Mouse (Mus musculus) monocyte, adult 2 months (primary cell): ENCODE measurements around the gene Cdk17.

Source experiments
- DNase-seq, 2 experiments: peaks; one replicate each; pipeline ENCODE4 v3.0.0; 2022; ENCODE audit warnings: low spot score in 2 of 2, low read depth in 1 of 2

Gene Cdk17

DNA sequence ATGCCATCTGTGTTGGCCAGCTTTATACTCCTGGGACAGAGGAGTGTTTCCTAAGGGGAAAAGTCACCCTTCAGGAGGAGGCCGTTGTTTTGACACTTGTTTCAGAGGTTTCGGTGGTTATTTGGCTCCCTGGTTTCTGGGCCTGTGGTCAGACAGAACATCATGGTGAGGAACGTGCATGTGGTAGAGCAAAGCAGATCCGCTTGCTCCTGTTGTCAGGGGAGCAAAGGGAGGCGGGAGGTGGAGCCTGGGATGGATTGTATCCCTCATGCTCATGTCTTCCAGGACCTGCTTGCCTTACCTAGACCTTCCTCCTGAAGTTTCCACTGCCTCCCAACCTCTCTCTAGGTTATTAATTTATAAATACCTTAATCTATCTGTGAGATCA is 5.7 kb downstream of the Cdk17 start:
- DNase-seq, result no peak

DNA sequence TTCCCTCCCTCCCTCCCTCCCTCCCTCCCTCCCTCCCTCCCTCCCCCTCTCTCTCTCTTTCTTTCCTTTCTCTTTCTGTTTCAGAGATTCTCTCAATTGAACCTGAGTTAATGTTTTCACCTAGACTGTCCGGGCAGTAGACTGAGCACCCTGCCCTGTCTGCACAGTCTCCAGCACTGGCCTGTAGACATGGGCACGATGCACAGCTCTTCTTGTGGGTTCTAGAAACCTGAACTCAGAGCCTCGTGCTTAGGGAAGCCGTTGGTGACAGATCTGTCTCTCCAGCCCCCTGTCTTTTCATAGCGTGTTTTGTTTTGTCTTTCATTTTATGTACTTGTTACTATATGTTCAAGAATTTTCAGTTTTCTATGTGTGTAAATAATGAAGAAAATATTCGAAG is 6.6 kb downstream of the Cdk17 start:
- DNase-seq, result no peak

DNA sequence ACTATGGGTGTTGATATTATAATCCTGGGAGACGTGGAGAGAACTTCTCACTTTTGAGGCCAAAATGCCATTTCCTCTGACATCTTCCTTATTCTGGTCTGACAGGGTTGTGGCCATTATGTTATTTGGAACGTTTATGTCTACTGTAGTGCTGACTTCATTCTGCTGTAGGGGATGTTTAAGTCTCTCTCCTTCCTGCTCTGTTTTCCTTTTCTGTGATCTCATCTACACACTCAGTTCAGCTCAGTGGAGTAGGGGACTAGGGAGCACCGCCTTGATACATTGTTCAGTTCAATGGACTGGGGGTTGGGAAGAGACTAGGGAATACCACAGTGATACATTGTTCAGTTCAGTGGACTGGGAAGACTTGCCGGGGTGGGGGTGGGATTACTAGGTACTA is 7.4 kb downstream of the Cdk17 start:
- DNase-seq, result no peak

DNA sequence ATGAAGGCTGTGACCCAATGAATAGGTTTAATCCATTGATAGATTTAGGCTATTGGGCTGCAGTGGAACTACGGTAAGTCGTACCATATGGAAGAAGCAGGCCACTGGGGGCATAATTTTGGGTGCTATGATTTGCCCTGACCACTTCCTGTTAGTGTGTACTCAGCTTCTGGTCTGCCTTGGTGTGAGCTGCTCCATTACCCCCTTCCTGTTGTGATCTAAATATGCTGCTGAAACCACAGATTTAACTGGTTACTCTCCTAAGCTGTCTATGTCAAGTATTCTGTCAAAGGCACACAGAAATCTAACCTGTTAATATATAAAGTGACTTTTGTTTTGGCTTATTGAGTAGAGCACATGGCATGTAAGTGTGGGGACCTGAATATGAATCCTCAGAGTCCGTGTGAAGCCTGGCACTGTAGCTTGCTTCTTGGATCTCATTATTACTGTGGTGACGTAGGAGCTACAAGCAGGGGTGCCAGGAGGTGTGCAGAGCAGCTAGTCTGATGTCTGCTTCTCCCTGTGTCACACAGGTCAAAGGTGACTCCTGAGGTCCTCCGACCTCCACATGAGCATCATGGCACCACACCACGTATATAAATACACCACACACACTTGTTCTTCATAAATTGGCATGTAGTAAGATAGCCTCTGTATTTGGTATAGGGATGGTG is 10.6 kb downstream of the Cdk17 start:
- DNase-seq, result no peak

DNA sequence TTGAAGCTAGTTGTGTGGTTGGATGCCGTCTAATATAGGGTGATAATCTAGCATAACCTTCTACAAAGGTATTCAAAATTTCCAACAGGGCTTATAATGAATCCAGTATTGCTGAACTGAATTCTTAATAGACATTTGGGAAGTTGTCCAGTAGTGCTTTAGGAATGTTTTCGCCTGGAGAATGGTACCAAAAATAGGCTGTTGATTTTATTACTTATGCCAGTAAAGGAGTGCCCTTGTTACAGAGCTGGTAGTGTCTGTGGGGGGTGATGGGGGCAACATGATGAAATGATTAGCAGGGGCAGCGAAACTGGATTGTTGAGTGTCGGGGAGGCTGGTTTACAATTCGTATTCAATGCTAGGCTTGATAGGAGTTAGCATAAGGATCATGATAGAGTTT is 16.8 kb downstream of the Cdk17 start:
- DNase-seq, result no peak

DNA sequence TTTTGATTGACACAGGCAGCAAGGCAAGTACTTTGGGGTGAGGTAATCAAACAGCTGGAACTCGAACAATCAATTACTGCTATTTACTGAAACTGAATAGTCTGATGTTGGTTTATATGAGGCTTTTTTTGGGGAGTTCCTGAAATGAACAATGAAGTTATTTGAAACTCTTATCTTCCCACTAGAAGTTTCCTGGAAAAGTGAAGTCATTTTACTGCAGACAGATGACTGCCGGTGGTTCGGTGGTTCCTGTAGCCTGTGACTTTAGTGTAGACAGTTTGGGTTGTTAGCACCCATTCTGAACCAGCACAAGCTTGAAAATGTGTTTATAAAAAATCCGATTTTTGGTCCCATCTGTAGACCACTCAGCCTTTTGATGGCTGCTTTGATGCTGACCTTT is 17.2 kb downstream of the Cdk17 start:
- no peak for DNase-seq

DNA sequence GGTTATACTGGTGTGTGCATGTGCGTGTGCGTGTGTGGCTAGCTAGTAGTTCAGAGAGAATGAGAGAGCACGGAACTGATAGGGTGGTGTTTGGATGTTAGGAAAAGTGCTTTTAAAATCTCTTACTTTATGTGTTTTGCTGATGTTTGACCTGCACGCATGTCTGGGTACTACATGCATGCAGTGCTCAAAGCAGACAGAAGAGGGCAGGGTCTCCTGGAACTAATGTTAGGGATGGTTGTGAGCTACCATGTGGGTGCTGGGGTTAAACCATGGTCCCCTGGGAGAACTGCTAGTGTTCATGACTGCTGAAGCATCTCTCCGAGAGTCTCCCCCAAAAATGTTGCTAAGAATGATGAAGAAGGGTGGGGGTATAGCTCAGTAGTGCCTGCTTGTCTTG is 18.0 kb downstream of the Cdk17 start:
- DNase-seq, result no peak

DNA sequence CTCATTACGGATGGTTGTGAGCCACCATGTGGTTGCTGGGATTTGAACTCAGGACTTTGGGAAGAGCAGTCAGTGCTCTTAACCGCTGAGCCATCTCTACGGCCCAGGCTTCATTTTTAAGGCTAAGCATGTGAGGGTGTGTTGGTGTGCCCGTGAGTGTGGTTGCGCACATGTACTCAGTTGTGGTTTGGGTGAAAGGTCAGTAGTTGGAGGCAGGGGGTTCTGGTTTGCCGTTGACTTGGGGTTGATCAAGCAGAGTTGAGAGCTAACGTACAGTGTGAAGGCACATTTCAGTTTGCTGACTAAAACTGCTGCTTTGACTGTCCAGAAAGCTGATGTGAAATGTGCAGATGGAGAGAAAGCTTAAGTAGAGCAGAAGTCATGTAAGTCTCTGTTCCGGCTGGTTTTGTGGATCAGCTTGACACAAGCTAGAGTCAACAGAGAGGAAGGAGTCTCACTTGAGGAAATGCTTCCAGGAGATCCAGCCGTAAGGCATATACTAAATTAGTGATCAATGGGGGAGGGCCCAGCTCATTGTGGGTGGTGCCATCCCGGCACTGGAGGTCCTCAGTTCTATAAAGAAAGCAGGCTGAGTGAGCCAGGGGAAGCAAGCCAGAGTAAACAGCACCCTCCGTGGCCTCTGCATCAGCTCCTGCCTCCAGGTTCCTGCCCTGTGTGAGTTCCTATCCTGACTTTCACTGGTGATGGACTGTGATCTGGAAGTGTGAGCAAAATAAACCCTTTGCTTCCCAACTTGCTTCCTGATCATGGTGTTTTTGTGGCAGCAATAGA is 19.2 kb downstream of the Cdk17 start:
- no peak for DNase-seq

DNA sequence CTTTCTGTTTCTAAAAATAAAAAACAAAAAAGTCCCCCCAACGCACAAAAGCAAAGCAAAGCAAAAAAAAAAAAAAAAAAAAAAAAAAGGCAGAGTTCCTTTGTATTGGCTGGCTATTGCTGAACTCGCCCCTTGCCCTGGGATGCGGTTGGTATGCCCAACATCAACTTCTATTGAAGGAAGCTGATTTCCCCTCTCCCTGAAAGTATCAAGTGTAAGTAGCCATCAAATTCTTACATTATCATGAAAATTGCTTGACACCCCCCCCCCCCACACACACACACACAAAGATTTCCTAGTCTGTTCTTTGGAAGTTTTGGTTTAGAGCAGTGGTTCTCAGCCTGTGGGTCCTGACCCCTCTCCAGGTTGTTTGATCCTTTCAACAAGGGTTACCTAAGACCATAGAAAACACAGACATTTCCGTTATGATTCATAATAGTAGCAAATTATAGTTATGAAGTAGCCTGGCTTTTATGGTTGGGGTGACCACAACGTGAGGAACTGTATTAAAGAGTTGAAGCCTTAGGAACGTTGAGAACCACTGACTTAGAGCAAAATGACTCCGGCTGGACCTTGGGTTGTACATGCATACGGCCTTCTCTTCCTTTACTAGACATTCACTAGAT is 23.8 kb downstream of the Cdk17 start:
- no peak for DNase-seq

DNA sequence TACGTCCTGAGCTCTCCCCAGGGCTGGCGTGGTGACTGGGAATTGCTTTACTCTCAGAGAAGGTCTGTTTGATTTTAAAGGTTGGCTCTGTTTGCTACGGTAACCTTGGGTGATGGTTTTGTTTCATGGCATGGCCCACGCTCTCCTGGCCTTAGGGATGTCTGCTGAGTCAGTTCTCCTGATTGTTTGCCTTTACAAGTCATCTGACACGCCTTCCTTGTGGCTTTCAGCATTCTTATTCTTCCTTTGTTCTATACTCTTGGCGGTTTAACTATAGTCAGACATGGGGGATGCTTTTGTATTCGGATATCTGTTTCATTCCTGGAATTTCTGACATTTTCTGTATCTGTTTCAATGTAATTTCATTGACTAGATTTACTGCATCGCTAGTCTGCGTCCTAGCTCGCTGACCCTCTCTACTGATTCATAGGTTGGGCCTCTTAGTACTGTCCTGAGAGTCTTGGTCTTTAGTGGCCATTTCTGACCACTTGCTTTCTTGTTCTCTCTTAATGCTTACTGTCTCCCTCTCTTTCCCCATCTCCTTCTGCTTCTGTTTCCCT is 27.8 kb downstream of the Cdk17 start:
- no peak for DNase-seq

DNA sequence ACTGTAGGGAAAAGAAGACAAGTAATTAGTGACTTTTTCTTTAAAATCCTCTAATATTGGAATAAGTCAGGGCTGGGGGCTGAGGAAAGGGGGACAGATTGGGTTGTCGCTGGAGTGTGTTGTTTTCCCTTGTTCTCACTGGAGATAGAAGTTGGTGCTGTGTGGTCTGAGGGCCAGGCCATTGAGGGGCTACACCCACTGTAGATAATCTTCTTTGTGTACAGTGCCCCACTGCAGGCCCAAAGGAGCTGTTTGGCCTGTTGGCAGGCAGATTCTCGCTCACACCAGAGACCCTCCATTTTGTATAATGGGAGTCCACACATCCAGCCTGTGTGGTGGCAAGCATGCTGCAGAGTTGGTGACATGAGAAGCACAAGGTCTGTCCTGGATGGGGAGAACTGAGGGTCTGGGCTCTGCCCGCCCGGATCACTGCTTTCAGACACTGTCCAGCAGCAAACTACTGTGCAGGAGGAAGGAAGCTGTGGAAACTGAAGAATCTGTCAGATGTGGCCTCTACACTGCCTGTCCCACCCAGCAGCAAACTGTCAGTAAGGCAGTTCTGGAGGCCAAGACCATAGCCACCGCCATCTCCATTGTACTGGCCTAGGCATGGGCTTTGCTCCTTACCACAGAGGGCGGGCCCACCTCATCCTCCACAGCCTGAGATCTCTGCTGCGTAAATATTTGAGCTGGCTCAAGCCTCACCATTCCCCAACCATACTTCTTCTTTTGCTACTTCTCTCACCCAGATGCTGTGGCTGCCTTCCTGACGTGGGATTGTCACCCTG is 30.0 kb downstream of the Cdk17 start:
- DNase-seq, result no peak

DNA sequence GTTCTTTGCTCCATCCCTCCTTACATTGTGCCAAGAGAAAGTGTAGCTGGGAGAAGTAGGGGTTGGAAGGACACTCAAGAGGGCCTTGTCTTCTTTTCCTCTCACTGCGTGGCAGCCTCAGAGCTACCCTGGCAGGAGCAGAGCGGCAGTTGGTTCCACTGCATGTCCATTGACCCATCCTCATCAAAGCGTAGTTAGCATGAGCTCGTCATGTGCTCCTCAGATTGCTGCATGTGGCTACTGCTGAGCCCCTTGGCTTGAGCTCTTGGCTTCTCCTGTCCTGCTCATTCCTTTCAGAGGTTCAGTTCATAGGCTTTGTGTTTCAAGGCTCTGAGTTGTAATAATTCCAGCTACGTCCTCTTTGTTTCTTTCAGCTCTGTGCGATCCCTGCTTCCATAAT is 36.4 kb downstream of the Cdk17 start:
- DNase-seq, result no peak

DNA sequence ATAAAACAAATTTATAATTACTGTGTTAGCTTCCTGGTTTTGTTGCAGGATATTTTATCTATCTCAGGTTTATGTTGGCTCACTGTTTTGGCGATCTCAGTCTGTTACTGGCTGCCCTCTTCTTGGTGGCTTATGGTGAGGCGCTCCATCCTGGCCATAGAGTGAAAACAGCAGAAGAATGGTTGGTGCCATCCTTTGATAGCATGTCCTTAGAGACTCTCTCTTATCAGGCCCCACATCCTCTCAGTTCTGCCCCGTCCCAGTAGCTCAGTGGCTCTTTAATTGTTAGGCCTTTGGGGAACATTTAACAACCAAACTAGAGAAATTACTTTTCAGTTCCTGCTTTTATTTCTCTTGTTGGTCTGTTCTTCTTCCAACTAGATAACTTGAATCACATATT is 38.3 kb downstream of the Cdk17 start:
- DNase-seq, result no peak

DNA sequence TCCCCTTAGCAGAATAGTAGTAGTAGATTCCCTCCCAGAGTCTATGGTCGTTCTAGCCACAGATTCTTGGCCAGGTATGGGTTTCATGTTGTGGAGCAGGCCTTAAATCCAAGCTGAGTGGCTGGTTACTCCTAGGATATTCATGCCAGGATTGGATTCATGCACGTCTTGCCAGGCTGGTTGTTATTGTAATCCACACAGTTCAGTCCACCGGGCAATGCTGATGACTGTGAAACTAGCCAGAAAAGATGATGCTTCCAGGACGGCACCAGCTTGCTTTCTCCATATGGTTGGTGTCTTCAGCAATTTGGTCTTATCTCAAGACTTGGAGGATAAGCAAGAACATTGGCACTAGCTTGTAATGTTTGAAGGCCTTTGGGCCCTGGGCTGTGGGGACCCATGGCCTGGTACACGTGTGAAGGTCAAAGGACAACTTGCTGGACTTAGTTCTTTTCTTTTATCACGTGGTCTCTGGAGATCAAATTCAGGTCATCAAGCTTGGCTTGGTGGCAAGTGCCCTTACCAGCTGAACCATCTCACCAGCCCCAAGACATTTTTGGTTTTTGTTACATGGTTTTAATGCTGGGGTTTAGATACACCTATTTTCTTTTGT is 41.3 kb downstream of the Cdk17 start:
- no peak for DNase-seq

DNA sequence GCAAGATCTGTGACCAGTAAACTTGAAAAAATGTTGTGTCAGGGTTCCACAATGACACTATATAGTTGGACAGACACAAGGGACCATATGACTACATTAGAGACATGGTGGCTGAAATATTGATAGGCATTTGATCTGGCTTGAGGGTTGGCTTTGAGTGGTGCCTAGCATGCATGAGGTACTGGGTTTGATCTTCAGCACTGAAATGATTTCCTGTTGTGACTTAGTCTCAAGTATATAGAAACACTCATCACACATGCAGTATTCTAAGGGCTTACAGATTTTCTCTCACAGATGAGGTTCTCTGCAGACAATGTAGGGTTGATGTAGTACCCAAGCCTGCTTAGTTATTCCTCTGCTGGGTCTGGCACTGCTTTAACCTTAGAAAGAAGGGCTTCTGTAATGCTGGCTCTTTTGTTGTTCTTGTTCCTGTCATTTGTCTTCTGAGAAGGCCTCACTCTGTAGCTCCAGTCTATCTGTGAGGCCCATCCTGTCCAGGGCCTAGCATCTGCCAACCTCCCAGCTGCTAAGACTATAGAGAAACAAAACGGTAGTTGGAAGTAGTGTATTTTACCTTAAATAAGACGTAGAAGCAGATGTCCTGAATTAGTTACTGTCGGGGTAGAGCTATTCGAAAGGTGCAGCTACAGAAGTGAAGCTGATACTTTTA is 44.7 kb downstream of the Cdk17 start:
- no peak for DNase-seq

DNA sequence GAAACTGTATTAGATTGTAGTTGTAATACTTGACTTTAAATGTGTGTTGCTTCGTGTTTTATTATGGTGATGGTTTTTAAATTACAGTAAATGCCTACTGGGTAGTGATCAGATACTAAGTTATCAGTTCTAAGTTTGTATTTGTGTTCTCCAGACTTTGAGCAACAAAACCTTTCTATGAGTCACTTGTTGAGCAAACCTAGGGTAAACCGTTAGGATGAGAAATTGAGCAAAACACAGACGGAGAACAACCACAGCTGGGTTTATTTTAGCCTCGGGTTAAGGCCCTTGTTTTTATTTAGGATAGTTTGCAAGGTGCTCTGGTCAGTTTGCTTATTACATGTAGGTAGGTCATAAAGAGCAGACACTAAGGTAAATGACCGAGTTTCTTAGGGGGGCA is 46.5 kb downstream of the Cdk17 start:
- no peak for DNase-seq

DNA sequence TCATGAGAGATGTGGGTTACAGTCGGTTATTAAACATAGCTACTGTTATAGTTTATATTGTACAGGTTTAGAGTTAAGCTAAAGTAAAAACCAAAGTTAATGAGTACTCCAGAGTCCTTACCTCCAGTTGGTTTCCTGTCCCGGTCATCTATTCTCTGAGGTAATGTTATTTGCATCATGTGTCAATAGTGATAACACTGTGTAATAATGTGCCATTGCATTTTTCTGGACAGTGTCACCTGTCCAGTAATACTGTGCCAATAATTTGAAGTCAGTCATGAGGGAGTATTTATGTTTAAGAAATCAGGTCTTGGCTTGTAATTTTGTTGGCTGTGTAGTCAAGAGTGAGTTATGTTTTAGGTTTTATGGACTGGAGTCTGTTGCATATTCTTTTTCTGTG is 52.0 kb downstream of the Cdk17 start:
- no peak for DNase-seq

DNA sequence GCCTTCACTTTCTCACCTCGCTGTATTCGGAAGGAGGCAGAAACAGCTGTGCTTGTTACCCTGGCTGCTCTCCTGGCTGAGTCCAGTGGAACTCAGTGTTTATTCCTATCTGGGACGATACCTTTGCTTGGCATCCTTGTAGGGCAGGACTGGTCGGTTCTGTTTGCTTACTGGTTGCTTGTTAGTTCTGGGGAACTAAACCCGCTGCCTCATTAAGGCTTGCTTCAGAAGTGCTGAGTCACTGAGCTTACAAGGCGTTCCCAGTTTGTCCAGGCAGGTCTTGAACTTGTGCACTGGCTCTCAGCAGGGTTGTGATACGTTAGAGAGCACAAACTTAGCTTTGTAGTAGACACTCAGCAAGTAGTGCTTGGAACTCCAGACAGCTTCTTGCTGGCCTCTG is 52.7 kb downstream of the Cdk17 start:
- DNase-seq, result no peak

DNA sequence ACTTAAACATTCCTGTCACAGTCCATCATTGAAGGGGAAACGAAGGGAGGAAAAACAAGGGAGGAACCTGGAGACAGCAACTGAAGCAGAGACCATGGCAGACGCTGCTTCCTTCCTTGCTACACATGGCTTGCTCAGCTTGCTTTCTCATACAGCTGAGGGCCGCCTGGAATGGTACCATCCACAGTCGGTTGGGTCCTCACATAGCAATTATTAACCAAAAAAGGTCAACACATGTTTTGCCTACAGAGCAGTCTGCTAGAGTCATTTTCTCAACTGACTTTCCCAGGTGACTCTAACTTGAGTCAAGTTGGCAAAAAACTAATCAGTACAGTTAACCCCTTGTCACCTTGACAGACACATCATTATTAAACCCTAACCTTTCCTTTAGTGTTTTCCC is 53.6 kb downstream of the Cdk17 start:
- no peak for DNase-seq

DNA sequence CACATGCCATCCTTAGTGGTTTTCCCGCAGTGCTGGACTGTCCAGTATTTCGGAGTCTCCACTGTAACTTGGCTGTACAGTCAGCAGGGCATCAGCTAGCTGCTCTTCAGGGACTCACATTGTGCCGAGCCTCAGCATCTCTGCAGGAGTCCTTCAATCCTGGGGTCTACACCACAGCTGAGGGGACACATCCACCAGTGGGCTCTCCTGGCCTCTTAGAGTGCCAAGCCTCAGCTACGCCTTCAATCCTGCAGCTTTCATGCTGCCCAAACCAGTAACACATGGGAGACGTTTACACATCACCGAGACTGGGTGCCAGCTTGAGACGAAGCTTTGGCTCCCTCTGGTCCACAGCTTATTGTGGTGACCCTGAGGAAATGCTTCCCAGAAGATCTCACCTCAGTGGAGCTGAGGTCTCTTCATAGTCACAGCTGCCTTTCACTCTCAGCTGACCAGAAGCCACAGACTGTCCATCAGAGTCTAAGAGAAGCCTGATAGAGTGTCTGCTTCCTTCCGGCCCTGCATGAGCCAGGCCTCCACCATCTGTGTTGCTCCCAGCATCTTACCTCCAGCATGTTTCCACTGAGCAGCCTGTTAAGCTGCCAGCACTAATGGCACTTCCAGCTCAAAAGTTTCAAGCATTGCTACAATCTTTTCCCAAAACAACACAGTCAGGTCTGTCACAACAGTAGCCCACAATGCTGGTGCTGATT is 54.5 kb downstream of the Cdk17 start:
- no peak for DNase-seq
